In genomic region chr6:56910910-56911309, GRCm38 (mm10) we compare ENCODE assay signal across 31 mouse cellular contexts. TPM values are rescaled to one million over a fixed set of nuclear protein-coding genes. Genes with fewer than 3 reads are reported as not detected.
DNase-seq lines count a peak whose midpoint lies in the region; ATAC-seq lines count a peak whose summit lies in the region.
"Had no signal": no experiment of that assay in that cellular context is flagged by ENCODE, and none has a peak within 500 bp of the region (broad histone marks: within the 10 kb centered on the region; RNA-seq: fewer than 3 reads in every experiment).

No protein-coding gene starts in this region.

- no peaks in the 10 kb centered on the region; the same call in 1 of the 2 replicates for H3K4me1 ChIP-seq in heart, embryonic 11.5 days (ENCODE audit: control insufficient read depth, insufficient read depth, low read length)
- H3K4me1 ChIP-seq in liver, embryonic 12.5 days = peaks cover 98% of the 10 kb centered on the region
- H3K4me1 ChIP-seq in midbrain, embryonic 16.5 days (ENCODE audit: control insufficient read depth, insufficient read depth, low read length) = no peaks in the 10 kb centered on the region
- H3K4me1 ChIP-seq: embryonic facial prominence, embryonic 12.5 days had no signal

- H3K9ac ChIP-seq in heart, embryonic 11.5 days (ENCODE audit: low read depth, low read length) = no peak overlapping the region
- 0 out of 2 replicates have a peak overlapping the region, but pooled peaks have one; percentile 51 for H3K9ac ChIP-seq in liver, embryonic 12.5 days
- H3K9ac ChIP-seq in midbrain, embryonic 16.5 days (ENCODE audit: low read depth, low read length) = no peak overlapping the region
- H3K9ac ChIP-seq: embryonic facial prominence, embryonic 12.5 days; heart, embryonic 15.5 days; limb, embryonic 12.5 days; neural tube, embryonic 15.5 days had no signal

- DNase-seq in heart, adult 8-10 months (ENCODE audit: low spot score) = no peak
- peak; percentile 74 for DNase-seq in c-Kit-positive CD71-positive TER-119-positive erythroid progenitor cells, embryonic 14.5 days (ENCODE audit: low spot score)
- no peak for DNase-seq in cerebellum, adult 18-20 months
- no peak for DNase-seq in urinary bladder, postnatal 36 days (ENCODE audit: low spot score in 2 of 2)
- DNase-seq: adrenal gland, postnatal 25 days; cerebellum, adult 2 months; cerebellum, postnatal 25 days; kidney, adult 9 months; kidney, postnatal 14 days; lung, adult 2 months; lung, postnatal 14 days; right cerebral cortex, adult 18-20 months had no signal

- no peak overlapping the region for H3K4me2 ChIP-seq in heart, embryonic 11.5 days
- peak overlapping the region; percentile 59 for H3K4me2 ChIP-seq in liver, embryonic 12.5 days
- no peak overlapping the region for H3K4me2 ChIP-seq in midbrain, embryonic 16.5 days (ENCODE audit: low read length)
- H3K4me2 ChIP-seq: embryonic facial prominence, embryonic 12.5 days; heart, embryonic 15.5 days; limb, embryonic 12.5 days; neural tube, embryonic 15.5 days had no signal

- H3K9me3 ChIP-seq in heart, embryonic 11.5 days (replicated peaks; ENCODE audit: control insufficient read depth, low read length) = no peaks in the 10 kb centered on the region
- H3K9me3 ChIP-seq in liver, embryonic 12.5 days (replicated peaks) = 0 out of 2 replicates have a peak, but pooled peaks cover 3% of the 10 kb centered on the region
- no peaks in the 10 kb centered on the region for H3K9me3 ChIP-seq in midbrain, embryonic 16.5 days (replicated peaks; ENCODE audit: control insufficient read depth, low read length, poor library complexity, severe bottlenecking)
- H3K9me3 ChIP-seq: embryonic facial prominence, embryonic 12.5 days; heart, embryonic 15.5 days; neural tube, embryonic 15.5 days had no signal

- H3K27me3 ChIP-seq in heart, embryonic 11.5 days (ENCODE audit: control insufficient read depth, insufficient read depth, low read length) = no peaks in the 10 kb centered on the region
- no peaks in the 10 kb centered on the region for H3K27me3 ChIP-seq in liver, embryonic 12.5 days (replicated peaks)
- H3K27me3 ChIP-seq in midbrain, embryonic 16.5 days (ENCODE audit: control insufficient read depth, insufficient read depth, low read depth, low read length) = no peaks in the 10 kb centered on the region
- H3K27me3 ChIP-seq: embryonic facial prominence, embryonic 12.5 days; heart, embryonic 15.5 days; limb, embryonic 12.5 days; neural tube, embryonic 15.5 days had no signal

- ATAC-seq in heart, embryonic 11.5 days (replicated peaks; ENCODE audit: insufficient number of reproducible peaks, low FRiP score, low TSS enrichment) = peak; percentile 79; the same call in 1 of the 2 replicates
- ATAC-seq in liver, embryonic 12.5 days = peak; percentile 94
- peak; percentile 67 for ATAC-seq in megakaryocyte progenitor cell, adult 5-6 weeks (replicated peaks; ENCODE audit: poor library complexity)
- ATAC-seq in midbrain, embryonic 16.5 days = no peak
- ATAC-seq: forebrain, embryonic 14.5 days; hindbrain, postnatal 0 days; intestine, embryonic 16.5 days had no signal

- no peaks in the 10 kb centered on the region for H3K36me3 ChIP-seq in heart, embryonic 11.5 days (ENCODE audit: control insufficient read depth, insufficient read depth, low read length)
- peaks cover 31% of the 10 kb centered on the region for H3K36me3 ChIP-seq in liver, embryonic 12.5 days
- no peaks in the 10 kb centered on the region for H3K36me3 ChIP-seq in midbrain, embryonic 16.5 days (ENCODE audit: control insufficient read depth, insufficient read depth, low read length)
- H3K36me3 ChIP-seq: embryonic facial prominence, embryonic 12.5 days; heart, embryonic 15.5 days; neural tube, embryonic 15.5 days had no signal

- H3K27ac ChIP-seq in heart, embryonic 11.5 days (ENCODE audit: low read depth, low read length) = no peak overlapping the region
- H3K27ac ChIP-seq in liver, embryonic 12.5 days = peak overlapping the region; percentile 90
- H3K27ac ChIP-seq in midbrain, embryonic 16.5 days (ENCODE audit: low read length) = no peak overlapping the region
- H3K27ac ChIP-seq: embryonic facial prominence, embryonic 12.5 days; heart, embryonic 15.5 days; hindbrain, postnatal 0 days; limb, embryonic 12.5 days; midbrain, embryonic 10.5 days; neural tube, embryonic 15.5 days had no signal

- no peak overlapping the region for H3K4me3 ChIP-seq in heart, embryonic 11.5 days (ENCODE audit: low read depth, low read length)
- peak overlapping the region; percentile 20; the same call in 1 of the 2 replicates for H3K4me3 ChIP-seq in liver, embryonic 12.5 days
- no peak overlapping the region for H3K4me3 ChIP-seq in midbrain, embryonic 16.5 days (ENCODE audit: low read depth, low read length)
- H3K4me3 ChIP-seq: embryonic facial prominence, embryonic 12.5 days; heart, embryonic 15.5 days; limb, embryonic 12.5 days; midbrain, embryonic 10.5 days; neural tube, embryonic 15.5 days had no signal

- WGBS in heart, embryonic 11.5 days (ENCODE audit: insufficient replicate concordance) = 66% methylated on average over 2 of the region's 2 CpGs
- WGBS in liver, embryonic 12.5 days (ENCODE audit: insufficient replicate concordance) = 19% methylated on average over 2 of the region's 2 CpGs
- WGBS in midbrain, embryonic 16.5 days = 85% methylated on average over 2 of the region's 2 CpGs

RNA-seq across cellular contexts. Expression of gene Nt5c3, which starts 12.8 kb away (rescaled TPM):
- 79.1 and 82.5 TPM in 2 replicates for polyA plus RNA-seq in heart, embryonic 11.5 days (2014; fragmentation: Nextera tagmentation; extraction: Ambion mirVana)
- 10 to 100 TPM; 71.9 to 85.2 (median 79.4) TPM for total RNA-seq in heart, adult 8-10 months (2022)
- 216 and 218 TPM in 2 replicates for polyA plus RNA-seq in liver, embryonic 12.5 days (2016; fragmentation: Nextera tagmentation; extraction: Ambion mirVana)
- total RNA-seq in megakaryocyte progenitor cell, adult 5-6 weeks (2015) = 87.8 and 89.5 TPM in 2 replicates
- total RNA-seq in megakaryocyte progenitor cell, adult 5-6 weeks (2017) = 51.0 and 57.2 TPM in 2 replicates
- 181 and 186 TPM in 2 replicates for polyA plus RNA-seq in midbrain, embryonic 16.5 days (2015; fragmentation: Nextera tagmentation; extraction: Ambion mirVana)

RNA-seq across cellular contexts. Expression of gene Vmn1r4, which starts 12.9 kb away (rescaled TPM):
- polyA plus RNA-seq in heart, embryonic 11.5 days (2014; fragmentation: Nextera tagmentation; extraction: Ambion mirVana) = 0.20 and 0.21 TPM in 2 replicates
- total RNA-seq in heart, adult 8-10 months (2022) = under 1 TPM in 1 of 4 experiments, not detected in 3; 0.22 TPM
- polyA plus RNA-seq in liver, embryonic 12.5 days (2016; fragmentation: Nextera tagmentation; extraction: Ambion mirVana) = 0.13 and 0.29 TPM in 2 replicates
- total RNA-seq in megakaryocyte progenitor cell, adult 5-6 weeks (2015) = 0.29 and 0.37 TPM in 2 replicates
- 0.54 and 0.58 TPM in 2 replicates for total RNA-seq in megakaryocyte progenitor cell, adult 5-6 weeks (2017)
- 0.76 and 0.92 TPM in 2 replicates for polyA plus RNA-seq in midbrain, embryonic 16.5 days (2015; fragmentation: Nextera tagmentation; extraction: Ambion mirVana)

RNA-seq across cellular contexts. Expression of gene Vmn1r5, which starts 59.2 kb away (rescaled TPM):
- polyA plus RNA-seq in heart, embryonic 11.5 days (2014; fragmentation: Nextera tagmentation; extraction: Ambion mirVana) = not detected in 2 replicates
- total RNA-seq in heart, adult 8-10 months (2022) = not detected
- not detected in 2 replicates for polyA plus RNA-seq in liver, embryonic 12.5 days (2016; fragmentation: Nextera tagmentation; extraction: Ambion mirVana)
- not detected in 2 replicates for total RNA-seq in megakaryocyte progenitor cell, adult 5-6 weeks (2015)
- total RNA-seq in megakaryocyte progenitor cell, adult 5-6 weeks (2017) = not detected in 2 replicates
- polyA plus RNA-seq in midbrain, embryonic 16.5 days (2015; fragmentation: Nextera tagmentation; extraction: Ambion mirVana) = not detected in 2 replicates
- total RNA-seq: adrenal gland, postnatal 25 days; gastrocnemius, adult 8-10 months; granulocyte monocyte progenitor cell, adult 5-6 weeks; hindbrain, postnatal 0 days; layer of hippocampus, adult 18-20 months; layer of hippocampus, postnatal 25 days; left cerebral cortex, postnatal 10 days had no signal
- polyA plus RNA-seq: cerebellum, adult 2 months; embryonic facial prominence, embryonic 12.5 days; forebrain, embryonic 14.5 days; heart, embryonic 15.5 days; hindbrain, embryonic 11.5 days; hindbrain, postnatal 0 days; intestine, embryonic 16.5 days; limb, embryonic 12.5 days; lung, adult 2 months; midbrain, embryonic 10.5 days; neural tube, embryonic 15.5 days; thymus, postnatal 0 days had no signal
